Mouse (Mus musculus) cerebellum, adult 8-10 months (tissue): Measurements from ENCODE around the gene Dkk3.
A peak's percentile ranks its signal among the peaks of the same experiment; 100 is the strongest.
"Not testable (repeated sequence)": the region's sequence is repeated elsewhere in the genome, so short reads cannot be mapped to it uniquely, and the experiment has no call there.

Experiments used
- DNase-seq: peaks from one replicate; pipeline ENCODE4 v3.0.0; 2022

The Dkk3 gene

DNA sequence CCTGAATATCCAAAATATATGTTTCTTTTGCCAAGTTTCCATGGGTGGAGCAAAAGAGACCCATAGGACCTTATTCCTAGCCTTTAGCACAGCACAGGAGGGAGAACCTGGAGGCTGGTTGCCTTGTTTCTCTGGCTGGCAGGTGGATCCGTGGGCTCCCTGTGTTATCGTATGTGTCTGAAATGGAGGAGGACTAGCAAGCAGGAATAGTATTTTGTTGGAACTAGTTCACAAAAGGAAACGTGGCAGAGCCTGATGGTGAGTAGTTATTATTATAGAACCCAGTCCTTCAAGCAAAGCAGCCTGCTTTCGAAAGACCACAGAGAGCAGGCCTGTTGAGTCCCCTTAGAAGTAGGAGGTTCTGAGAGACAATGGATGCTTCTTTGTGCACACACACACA lies 6.2 kb upstream of the Dkk3 start:
- not testable (repeated sequence) for DNase-seq

DNA sequence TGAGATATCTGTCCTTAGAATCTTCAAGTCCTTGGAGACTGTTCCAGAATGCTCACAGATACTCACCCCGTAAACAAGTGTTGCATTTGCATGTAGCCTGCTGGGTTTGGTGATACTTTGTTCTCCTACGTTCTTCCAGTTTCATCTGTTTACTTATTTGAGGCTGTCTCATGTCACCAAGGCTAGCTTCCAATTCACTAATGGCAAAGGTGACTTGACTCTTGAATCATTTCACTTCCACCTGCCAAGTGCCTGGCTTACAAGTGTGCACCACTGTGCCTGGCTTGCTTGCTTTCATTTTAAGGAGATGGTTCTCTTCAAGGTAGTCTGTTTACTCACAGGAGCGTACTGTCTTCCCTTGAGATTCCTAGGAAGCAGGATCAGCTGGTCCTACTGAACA lies 5.6 kb upstream of the Dkk3 start:
- DNase-seq: no peak

DNA sequence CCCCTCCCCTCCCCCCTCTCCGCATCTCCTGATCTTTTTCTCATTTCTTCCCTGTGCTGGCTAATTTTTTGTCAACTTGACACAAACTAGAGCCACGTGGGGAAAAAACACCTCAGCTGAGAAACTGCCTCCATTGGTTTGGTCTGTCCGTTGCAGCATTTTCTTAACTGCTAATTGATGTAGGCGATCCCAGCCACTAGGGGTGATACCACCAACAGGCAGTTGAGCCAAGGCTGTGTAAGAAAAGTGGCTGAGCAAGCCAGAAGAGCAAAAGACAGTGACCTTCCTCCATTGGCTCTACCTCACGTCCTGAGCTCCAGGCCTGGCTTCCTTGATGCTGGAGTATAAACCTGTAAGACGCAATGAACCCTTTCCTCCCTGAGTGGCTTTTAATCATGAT lies 978 bp upstream of the Dkk3 start:
- no peak for DNase-seq

DNA sequence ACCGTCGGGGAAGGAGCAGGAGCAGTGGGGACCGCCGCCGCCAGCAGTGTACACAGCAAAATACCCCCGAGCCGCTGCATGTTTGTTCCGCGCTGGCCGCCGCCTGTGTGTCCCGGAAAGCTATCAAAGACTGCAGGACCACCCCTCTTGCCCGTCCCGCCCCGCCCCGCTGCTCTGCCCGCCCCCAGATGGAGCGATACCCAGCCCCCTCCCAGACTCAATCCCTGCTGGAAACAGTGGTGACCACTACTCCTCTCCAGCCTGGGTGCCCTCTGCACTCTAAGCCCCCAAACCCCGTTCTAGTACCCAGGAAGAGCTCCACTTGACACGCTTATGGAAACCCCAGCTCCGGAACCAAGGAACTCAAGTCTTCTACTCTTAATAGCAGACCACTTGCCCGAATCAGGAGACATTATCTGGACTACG lies 528 bp downstream of the Dkk3 start:
- DNase-seq: no peak

DNA sequence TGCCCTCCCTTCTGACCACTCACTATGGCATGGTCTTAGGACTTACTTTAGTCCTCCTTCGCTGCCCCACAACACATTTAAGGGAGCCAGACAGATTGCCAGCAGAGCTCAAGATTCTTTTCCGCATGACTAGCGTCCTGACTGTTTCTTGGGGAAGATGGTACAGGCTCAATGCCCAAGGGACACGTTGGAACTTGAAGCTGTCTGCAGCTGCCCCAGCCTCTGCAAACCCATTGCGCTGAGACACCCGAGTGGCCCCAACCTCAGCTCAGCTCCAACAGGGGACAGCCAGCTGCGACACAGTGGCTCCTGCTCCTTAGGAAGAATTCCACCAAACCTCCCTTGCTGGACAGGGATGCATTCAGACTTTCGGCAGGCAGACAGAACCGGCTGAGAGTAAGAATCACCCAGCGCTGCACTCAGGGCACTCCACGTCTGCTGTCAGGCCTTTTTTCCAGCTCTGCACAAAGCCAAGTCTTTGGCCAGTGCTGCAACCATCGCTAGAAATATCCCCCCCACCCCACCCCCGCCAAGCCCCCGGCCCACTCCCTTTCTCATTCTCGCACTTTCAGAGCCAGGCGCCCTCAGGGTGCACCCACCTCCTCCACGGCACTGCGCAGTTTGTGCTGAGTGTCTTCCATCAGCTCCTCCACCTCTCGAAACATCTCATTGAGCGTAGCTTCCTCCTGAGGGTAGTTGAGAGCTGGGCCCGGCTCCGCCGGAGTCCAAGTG lies 1.1 kb downstream of the Dkk3 start:
- no peak for DNase-seq

DNA sequence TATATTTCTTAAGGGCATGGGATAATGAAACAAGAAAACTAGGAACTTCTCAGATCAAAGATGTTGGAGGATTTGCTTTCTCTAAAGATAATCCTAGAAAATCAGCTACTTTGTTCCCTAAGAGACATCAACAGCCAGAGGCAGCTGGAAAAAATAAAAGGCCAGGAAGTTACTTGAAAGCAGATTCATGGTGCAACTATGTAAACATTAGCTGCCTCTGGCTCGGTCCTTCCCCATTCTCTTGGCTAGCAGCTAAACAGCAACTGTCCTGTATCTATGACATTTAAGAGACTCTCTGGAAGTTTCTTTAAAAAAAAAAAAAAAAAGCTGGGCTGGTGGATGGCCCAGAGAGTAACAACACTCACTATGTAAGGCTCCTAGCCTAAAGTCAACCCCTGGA lies 3.7 kb downstream of the Dkk3 start:
- DNase-seq: no peak

DNA sequence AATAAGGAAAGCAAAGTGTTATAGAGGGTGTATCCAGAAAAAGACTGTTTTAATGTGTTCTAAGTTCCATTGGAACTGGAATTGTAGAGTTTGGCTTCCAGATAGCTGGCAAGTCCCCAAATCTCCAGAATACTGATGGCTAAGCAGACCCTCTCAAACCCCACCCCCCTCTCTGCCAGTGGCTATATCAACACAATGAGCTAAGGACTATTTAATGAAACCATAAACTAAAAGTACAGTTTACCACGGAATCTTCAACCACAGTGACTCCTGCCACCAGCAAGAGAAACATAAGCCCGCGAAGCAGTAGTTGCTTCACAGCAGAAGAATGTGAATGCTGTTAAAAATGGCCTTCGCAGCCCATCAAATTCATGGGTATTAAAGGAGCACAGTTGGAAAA lies 4.4 kb downstream of the Dkk3 start:
- no peak for DNase-seq

DNA sequence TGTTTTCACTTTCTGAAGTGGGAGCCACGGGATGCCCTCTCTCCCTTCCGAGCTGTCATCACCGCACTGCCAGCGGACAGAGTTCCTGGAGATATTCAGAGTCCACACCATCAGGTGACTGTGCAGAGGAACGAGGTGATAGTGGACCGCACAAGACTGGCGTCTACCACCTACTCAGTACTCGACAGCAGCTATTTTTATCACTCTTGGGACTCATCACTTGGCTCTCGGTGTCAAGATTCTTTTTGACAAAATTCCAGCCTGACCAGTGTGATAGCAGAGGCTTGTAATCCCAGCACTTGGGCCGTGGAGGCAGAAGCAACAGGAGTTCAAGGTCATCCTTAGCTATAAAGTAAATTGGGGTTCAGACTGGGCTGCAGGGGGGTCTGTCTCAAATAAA lies 9.7 kb downstream of the Dkk3 start:
- no peak for DNase-seq

DNA sequence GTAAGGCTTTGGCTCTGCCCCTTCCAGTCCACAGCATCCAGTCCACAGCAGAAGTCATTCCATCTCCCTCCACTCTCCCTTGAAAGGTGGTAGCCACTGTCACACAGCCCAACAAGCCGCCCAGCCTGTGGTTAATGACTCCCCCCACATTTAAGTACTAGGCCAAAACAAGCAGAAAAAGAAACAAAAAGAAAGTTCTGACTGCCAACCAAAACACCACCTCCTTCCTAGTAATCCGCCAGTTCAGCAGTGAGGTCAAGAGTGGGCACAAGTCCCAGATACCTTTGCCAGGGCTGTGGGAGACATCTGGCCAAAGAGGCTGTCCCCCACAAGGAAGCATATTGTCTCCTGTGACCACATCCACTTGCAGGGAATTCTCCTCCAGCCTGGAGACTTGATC lies 10.9 kb downstream of the Dkk3 start:
- no peak for DNase-seq

DNA sequence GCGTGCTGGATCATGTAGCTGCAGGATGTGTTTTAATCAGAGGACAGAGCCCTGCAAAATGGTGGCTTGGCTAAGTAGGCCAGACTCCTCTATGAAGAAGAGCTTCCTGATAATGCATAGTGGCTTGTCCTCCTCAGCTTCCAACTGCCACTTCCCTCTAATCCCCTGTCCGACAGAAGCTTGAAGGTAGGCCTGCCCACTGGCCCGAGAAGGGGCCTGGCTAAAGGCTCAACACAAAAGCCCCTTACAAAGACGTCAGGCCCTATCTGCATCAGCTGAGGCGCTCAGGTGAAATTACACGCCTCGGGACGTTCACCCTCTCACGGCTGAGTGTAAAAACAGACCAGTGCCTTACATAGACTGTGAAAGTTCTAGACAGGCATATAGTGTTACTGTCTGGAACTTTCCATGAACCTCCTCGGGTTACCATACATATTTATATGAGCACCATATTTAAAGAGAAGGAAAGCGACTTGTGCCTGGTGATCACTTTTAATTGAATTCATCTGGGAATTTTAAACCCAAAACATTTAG lies 14.1 kb downstream of the Dkk3 start:
- DNase-seq: no peak

DNA sequence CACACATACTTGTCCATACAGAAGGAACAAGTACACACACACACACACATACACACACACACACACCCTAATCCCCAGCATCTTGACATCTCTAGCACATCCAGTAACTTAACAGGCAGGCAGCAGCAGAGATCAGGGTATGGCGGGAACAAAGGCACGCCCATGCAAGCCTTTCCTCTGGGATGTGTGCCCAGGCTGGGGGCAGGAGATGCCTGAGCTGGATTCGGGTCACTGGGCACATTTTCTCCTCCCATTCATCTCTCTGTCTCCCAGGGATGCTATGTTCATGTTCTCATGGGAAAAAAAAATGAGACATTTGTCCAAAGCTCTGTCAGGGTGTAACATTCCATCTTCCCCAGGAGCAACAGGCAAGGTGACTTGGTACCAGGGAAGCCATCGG lies 14.9 kb downstream of the Dkk3 start:
- DNase-seq: no peak

DNA sequence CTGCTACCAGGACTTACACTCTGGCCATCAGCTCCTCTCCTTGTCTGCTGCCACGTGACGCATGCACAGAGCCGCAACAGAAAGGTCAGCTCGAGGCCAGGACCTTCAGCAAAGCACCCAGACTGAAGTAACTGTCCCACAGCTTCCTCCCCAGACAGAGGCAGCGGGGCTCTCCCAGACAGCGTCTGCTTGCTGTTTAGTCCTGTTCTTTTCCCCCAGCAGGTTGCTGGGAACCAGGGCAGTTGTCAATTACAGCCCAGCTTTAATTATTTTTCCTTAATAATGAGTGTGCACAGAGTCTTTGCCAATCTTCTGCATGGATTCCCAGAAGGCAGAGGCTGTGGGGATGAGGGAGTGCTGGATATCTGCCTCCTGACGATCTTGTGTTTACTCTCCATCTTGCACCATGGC lies 15.8 kb downstream of the Dkk3 start:
- no peak for DNase-seq

DNA sequence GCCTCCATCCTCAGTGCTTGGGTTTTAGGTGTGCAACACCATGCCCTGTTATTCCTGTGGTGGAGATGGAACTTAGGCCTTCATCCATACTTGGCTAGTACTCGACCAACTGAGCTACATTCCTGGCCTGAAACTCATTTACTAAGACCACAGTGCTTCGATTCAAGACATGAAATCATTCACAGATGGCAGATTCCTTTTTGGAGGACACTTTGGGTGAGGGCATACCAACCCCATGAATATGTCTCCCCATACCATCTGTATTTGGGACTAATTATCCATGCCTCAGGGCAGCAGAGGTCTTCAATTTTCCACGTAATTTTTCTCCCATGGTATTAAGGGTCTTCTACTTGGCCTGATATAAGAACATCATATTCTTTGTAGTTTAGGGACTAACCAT lies 16.2 kb downstream of the Dkk3 start:
- DNase-seq: no peak

DNA sequence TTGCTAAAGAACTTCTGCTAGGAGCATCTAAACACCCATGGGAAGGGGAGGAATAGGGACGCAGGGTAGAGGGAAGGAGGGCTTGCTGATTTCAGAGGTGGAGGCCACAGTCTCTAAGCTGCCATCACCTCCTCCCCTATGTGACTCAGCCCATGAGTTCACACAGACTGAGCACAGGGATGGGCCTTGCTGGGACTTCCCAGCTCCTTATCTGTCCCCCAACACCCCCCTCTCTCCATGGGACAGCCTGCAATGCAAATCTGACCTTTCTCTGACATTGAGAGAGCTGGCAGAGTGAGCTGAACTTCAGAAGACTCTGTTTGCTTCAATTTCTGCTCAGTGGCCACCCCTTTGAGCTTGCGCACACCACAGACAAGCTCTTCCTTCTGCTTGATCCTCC lies 18.1 kb downstream of the Dkk3 start:
- DNase-seq: no peak

DNA sequence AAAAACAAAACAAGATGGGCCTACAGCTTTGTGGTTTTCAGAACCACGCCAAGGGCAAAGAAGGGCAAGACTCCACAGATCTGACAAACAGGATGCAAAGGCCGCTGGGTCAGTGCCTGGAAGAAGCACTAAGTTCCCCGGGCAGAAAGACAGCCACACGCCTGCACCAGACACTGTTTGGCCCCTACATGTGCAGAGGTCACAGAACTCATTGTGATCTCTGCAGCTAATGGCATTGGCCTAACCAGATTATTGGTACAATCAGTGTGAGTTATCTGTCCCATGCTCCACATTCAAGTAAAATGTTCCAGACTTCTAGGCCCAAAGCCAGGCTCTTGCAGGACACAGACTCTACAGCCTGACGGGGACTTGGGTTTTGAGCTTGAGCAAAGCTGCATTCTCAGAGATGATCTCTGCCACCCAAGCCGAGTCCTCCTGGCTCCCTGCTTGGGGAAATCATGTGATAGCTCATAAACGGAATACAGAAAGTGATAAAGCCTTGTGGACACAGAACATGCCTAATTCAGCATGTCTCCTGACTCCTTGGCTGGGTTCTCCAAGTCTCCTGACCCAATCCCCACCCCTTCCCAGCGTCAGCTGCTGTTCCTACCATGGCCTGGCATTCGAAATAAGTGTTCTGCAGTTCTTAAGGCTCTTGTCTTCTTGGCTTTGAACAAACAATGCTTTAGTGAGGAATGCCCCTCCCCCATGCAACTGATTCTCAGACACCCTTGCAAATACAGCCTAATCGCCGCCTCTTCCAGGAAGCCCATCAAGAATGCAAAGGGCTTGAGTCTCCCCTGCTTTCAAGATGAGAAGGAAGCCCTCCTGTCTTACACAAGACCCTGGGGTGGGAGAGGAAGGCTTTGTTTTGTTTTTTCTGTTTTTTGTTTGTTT lies 20.1 kb downstream of the Dkk3 start:
- DNase-seq: no peak

DNA sequence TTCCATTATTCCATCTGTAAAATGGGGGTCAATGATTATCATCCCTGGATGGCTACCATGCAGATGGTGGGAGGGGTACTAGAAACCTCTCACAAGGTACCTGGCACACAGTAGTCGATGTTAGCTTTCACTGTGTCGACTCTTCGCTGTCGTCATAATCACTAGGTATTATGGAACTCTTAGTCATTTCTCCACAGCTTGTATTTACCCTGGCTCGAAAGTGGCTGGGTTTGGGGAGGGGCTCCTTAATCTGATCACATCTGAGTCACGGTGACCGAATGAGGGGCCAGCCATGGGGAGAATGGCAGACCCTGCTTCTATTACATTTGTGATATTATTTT lies 20.7 kb downstream of the Dkk3 start:
- DNase-seq: no peak

DNA sequence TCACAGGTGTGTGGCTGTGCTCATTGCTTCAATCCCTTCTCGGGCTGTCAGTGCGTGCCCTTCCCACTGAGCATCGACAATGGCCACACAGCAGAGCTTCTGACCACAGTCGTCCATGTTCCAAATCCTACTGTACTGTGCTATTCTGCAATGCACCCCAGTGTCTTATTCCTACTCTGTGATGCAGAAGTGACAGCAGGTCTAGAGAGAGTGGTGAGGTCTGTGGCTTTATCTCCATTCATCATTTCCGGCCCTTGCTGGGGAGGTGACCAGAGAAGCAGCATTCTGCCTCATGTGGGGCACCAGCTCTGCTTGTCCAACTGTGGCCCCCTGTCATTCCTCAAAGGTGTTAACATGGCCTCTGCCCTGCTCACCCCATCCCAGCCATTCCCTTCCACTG lies 22.3 kb downstream of the Dkk3 start:
- no peak for DNase-seq

DNA sequence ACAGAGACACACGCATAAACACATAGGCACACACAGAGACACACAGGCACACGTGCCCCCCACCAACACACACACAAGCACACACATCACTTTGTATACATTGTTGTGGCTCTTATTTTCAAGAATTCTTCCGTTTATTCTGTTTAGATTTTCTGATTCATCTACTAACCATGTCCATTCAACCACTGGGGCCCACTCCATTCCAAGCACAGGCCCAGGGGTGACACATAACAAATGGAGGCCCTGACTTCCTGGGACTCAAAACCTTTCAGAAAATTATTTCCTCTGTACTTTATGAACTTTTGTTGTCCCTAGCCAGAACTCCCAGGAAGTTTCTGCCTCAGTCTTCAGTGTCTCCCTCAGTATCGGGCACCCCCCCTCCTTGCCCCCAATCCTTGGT lies 23.7 kb downstream of the Dkk3 start:
- no peak for DNase-seq

DNA sequence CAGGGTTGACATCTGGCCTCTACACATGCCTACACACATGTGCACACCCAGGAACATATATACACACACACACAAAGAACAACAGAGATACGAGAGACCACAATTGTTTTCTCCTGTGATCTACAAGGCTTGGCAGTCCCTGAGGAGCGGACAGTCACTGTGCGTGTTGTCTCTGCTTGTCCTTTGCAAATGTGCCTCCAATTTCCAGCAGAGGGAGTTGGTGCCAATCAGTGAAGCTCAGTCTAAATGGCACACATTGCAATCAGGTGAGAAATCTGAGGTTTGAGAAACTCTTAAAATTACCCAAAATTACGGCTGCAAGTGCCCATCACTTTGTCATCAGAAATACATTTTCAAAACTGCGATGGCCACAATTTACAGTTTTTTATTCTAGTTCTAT lies 25.6 kb downstream of the Dkk3 start:
- DNase-seq: no peak

DNA sequence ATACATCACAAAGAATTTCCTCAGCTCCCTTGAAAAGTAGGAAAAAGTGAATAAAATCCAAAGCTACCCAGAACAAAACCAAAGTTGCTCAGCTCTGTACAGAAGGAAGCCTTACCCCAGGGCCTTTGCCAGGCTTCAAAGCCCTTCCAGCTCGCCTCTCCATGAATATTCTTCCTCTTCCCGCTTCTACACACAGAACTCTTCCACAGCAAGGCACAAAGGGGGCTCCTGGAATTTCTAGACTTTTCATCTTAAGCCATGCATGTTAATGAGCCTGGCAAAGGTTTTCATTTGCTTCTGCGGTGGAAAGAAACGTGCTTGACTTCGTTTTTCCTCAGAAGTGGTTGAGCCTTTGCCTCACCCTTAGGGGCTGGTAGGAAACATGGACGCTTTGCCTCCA lies 26.9 kb downstream of the Dkk3 start:
- DNase-seq: no peak

DNA sequence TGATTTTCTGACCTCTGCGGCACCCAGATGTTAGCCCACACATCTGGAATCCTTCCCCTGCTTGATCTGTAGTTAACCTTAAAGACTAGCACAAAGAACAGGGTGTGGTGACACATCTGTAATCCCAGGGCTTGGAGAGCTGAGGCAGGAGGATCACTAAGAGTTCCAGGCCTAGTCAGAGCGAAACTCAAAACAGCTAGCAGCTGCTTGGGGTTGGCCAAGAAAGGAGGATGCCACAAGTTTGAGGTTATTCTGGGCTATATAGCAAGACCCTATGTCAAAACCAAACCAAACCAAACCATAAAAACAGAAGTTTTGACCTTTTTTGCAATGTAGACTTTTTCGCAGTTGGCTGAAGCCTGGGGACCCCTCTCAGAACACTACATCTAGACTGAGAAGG lies 28.2 kb downstream of the Dkk3 start:
- no peak for DNase-seq

DNA sequence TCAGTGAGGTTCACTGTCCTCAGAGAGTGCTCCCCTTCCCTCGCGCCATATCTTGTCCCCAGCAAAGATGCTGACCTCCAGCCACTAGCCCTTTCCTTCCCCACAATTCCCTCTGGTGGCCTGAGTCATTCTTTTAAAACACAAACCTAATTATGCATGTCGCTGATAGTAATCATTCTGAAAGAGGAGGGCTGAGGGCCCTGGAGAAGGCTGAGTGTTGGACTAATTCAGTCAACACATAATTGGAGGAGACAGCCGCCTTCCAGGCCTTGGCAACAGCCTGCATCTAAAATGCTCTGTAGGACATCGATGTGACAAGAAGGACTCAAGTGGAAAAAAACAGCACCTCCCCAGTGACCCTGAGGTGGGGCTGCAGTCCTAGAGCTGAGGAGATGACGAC lies 29.0 kb downstream of the Dkk3 start:
- no peak for DNase-seq

DNA sequence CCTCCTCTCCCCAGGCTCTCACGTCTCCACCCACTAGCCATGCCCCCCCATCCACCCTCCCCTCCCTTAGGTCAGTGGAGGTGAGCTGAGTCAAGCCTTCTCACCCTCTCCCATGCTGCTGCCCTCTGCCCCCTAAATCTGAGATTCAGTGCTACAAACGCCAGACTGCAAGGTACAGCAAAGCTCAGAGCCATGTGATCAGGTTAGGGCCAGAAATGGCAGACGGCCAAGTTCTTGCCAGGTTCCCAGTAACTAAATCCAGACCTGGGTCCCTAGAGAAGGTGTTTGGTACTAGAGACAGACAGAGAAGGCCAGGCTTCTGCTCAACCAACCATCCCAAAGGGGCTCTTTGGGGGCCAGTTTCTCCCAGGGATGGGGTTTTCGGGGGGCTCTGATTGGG lies 30.0 kb downstream of the Dkk3 start:
- peak; percentile 44 for DNase-seq

DNA sequence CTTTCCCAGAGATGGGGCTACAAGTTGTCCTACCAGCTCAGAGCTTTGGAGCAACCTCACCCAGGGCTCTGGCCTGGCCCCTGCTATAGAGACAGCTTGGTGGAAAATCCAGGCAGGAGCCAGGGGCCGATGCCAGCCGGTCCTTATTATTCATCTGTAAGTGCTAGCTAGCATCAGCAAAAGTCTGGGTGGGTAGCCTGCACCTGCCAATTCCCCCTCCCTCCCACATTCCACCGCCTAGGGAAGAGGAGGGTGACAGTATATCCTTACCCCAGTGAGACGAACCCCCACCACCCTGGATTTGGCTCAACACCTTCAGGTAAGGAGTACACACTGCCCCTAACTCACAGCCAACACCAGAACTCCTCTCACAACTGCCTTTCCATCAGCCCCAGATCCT lies 30.9 kb downstream of the Dkk3 start:
- peak; percentile 54 for DNase-seq
